ENCODE assay signal across 11 mouse cellular contexts in genomic region chr9:110645219-110645618, GRCm38 (mm10). TPM values are rescaled to one million over a fixed set of nuclear protein-coding genes. Genes with fewer than 3 reads are reported as not detected.
DNase-seq lines count a peak whose midpoint lies in the region; ATAC-seq and TF ChIP-seq lines count a peak whose summit lies in the region.
"Had no signal": no experiment of that assay in that cellular context is flagged by ENCODE, and none has a peak within 500 bp of the region (broad histone marks: within the 10 kb centered on the region; RNA-seq: fewer than 3 reads in every experiment).

No protein-coding gene starts in this region.

- no peaks in the 10 kb centered on the region for H3K9me3 ChIP-seq in lung, embryonic 16.5 days (ENCODE audit: control insufficient read depth, low read length)
- no peaks in the 10 kb centered on the region for H3K9me3 ChIP-seq in liver, embryonic 11.5 days (ENCODE audit: control insufficient read depth, low read length)
- no peaks in the 10 kb centered on the region for H3K9me3 ChIP-seq in intestine, embryonic 16.5 days (ENCODE audit: control insufficient read depth, low read length)
- H3K9me3 ChIP-seq: neural tube, embryonic 15.5 days had no signal

- no peak overlapping the region for H3K9ac ChIP-seq in lung, embryonic 16.5 days (ENCODE audit: low read length)
- H3K9ac ChIP-seq in liver, embryonic 11.5 days (ENCODE audit: low read depth, low read length): no peak overlapping the region
- H3K9ac ChIP-seq in intestine, embryonic 16.5 days (ENCODE audit: low read depth, low read length): no peak overlapping the region
- H3K9ac ChIP-seq: neural tube, embryonic 15.5 days had no signal

- H3K4me1 ChIP-seq in lung, embryonic 16.5 days (replicated peaks; ENCODE audit: control insufficient read depth, insufficient read depth, low read length): no peaks in the 10 kb centered on the region
- peaks cover 6% of the 10 kb centered on the region for H3K4me1 ChIP-seq in lung, adult 2 months (ENCODE audit: control insufficient read depth, insufficient read depth, low read length)
- peaks cover 23% of the 10 kb centered on the region for H3K4me1 ChIP-seq in liver, embryonic 11.5 days (replicated peaks; ENCODE audit: control insufficient read depth, insufficient read depth, low read length)
- H3K4me1 ChIP-seq in intestine, embryonic 16.5 days (ENCODE audit: control insufficient read depth, insufficient read depth, low read length): no peaks in the 10 kb centered on the region

- H3K27ac ChIP-seq in lung, embryonic 16.5 days (ENCODE audit: low read length): no peak overlapping the region
- H3K27ac ChIP-seq in liver, embryonic 11.5 days (ENCODE audit: low read depth, low read length): no peak overlapping the region
- no peak overlapping the region for H3K27ac ChIP-seq in intestine, embryonic 16.5 days (ENCODE audit: low read length)
- H3K27ac ChIP-seq: neural tube, embryonic 15.5 days had no signal

- H3K4me2 ChIP-seq in lung, embryonic 16.5 days (ENCODE audit: low read depth, low read length): no peak overlapping the region
- H3K4me2 ChIP-seq in liver, embryonic 11.5 days: peak overlapping the region; percentile 53
- H3K4me2 ChIP-seq in intestine, embryonic 16.5 days (ENCODE audit: low read depth, low read length): no peak overlapping the region
- H3K4me2 ChIP-seq: neural tube, embryonic 15.5 days had no signal

- H3K36me3 ChIP-seq in lung, embryonic 16.5 days (ENCODE audit: control insufficient read depth, insufficient read depth, low read length): no peaks in the 10 kb centered on the region
- peaks cover 2% of the 10 kb centered on the region; the same call in 1 of the 2 replicates for H3K36me3 ChIP-seq in liver, embryonic 11.5 days (ENCODE audit: control insufficient read depth, insufficient read depth, low read length)
- H3K36me3 ChIP-seq in intestine, embryonic 16.5 days (ENCODE audit: control insufficient read depth, insufficient read depth, low read length): no peaks in the 10 kb centered on the region; the same call in 1 of the 2 replicates
- H3K36me3 ChIP-seq: neural tube, embryonic 15.5 days had no signal

- no peak for TF ChIP-seq CTCF in lung, adult 2 months (IDR thresholded peaks at IDR 0.05; ENCODE audit: insufficient read depth, low read length)

- no peaks in the 10 kb centered on the region for H3K27me3 ChIP-seq in lung, embryonic 16.5 days (ENCODE audit: control insufficient read depth, insufficient read depth, low read depth, low read length)
- no peaks in the 10 kb centered on the region for H3K27me3 ChIP-seq in liver, embryonic 11.5 days (replicated peaks; ENCODE audit: control insufficient read depth, insufficient read depth, low read length)
- no peaks in the 10 kb centered on the region for H3K27me3 ChIP-seq in intestine, embryonic 16.5 days (replicated peaks; ENCODE audit: control insufficient read depth, insufficient read depth, low read length)
- H3K27me3 ChIP-seq: neural tube, embryonic 15.5 days had no signal

- DNase-seq in lung, adult 2 months: no peak
- no peak for DNase-seq in liver, embryonic 11.5 days (ENCODE audit: low spot score)
- DNase-seq in naive thymus-derived CD4-positive, alpha-beta T cell, adult 2 months (ENCODE audit: low read depth): peak; percentile 81
- DNase-seq in thymus, postnatal 4 days: peak; percentile 87
- no peak for DNase-seq in urinary bladder, postnatal 14 days (ENCODE audit: low spot score)
- DNase-seq: adrenal gland, postnatal 10 days had no signal

- no peak overlapping the region for H3K4me3 ChIP-seq in lung, embryonic 16.5 days (ENCODE audit: low read length)
- no peak overlapping the region for H3K4me3 ChIP-seq in lung, adult 2 months (replicated peaks; ENCODE audit: extremely low read depth, low read depth, low read length)
- peak overlapping the region; percentile 17; the same call in 1 of the 2 replicates for H3K4me3 ChIP-seq in liver, embryonic 11.5 days (ENCODE audit: low read depth, low read length)
- no peak overlapping the region for H3K4me3 ChIP-seq in intestine, embryonic 16.5 days (ENCODE audit: low read length)
- H3K4me3 ChIP-seq: neural tube, embryonic 15.5 days had no signal

- ATAC-seq in lung, embryonic 16.5 days (ENCODE audit: low read depth): peak; percentile 30; the same call in 1 of the 2 replicates
- ATAC-seq in liver, embryonic 11.5 days (replicated peaks; ENCODE audit: low FRiP score): peak; percentile 64
- no peak for ATAC-seq in cerebellum, adult (ENCODE audit: insufficient number of reproducible peaks, low FRiP score, low TSS enrichment)
- no peak for ATAC-seq in intestine, embryonic 16.5 days
- ATAC-seq: intestine, postnatal 0 days had no signal

- 68% methylated on average over 9 of the region's 9 CpGs for WGBS in lung, embryonic 16.5 days
- 55% methylated on average over 9 of the region's 9 CpGs for WGBS in lung, adult 2 months
- WGBS in liver, embryonic 11.5 days: 40% methylated on average over 9 of the region's 9 CpGs
- WGBS in intestine, embryonic 16.5 days: 81% methylated on average over 9 of the region's 9 CpGs

- no peak for TF ChIP-seq POLR2A in lung, adult 2 months (IDR thresholded peaks at IDR 0.05; ENCODE audit: borderline replicate concordance, extremely low read depth, low read depth, low read length)

RNA-seq across cellular contexts. Expression of gene Nbeal2, which starts 8.7 kb away (rescaled TPM):
- polyA plus RNA-seq in lung, embryonic 16.5 days (2015; fragmentation: Nextera tagmentation; extraction: Ambion mirVana): 5.0 and 6.9 TPM in 2 replicates
- 58.4 and 66.4 TPM in 2 replicates for polyA plus RNA-seq in lung, adult 2 months (2012; rRNA removed)
- 8.0 TPM in 2 replicates for polyA plus RNA-seq in liver, embryonic 11.5 days (2014; fragmentation: Nextera tagmentation; extraction: Ambion mirVana)
- polyA plus RNA-seq in intestine, embryonic 16.5 days (2015; fragmentation: Nextera tagmentation; extraction: Ambion mirVana): 4.0 and 4.2 TPM in 2 replicates

RNA-seq across cellular contexts. Expression of gene Ccdc12, which starts 11.1 kb away (rescaled TPM):
- 160 and 167 TPM in 2 replicates for polyA plus RNA-seq in lung, embryonic 16.5 days (2015; fragmentation: Nextera tagmentation; extraction: Ambion mirVana)
- 101 and 124 TPM in 2 replicates for polyA plus RNA-seq in lung, adult 2 months (2012; rRNA removed)
- polyA plus RNA-seq in liver, embryonic 11.5 days (2014; fragmentation: Nextera tagmentation; extraction: Ambion mirVana): 161 TPM in 2 replicates
- polyA plus RNA-seq in intestine, embryonic 16.5 days (2015; fragmentation: Nextera tagmentation; extraction: Ambion mirVana): 168 and 188 TPM in 2 replicates

RNA-seq across cellular contexts. Expression of gene Nradd, which starts 21.0 kb away (rescaled TPM):
- 47.4 and 49.8 TPM in 2 replicates for polyA plus RNA-seq in lung, embryonic 16.5 days (2015; fragmentation: Nextera tagmentation; extraction: Ambion mirVana)
- polyA plus RNA-seq in lung, adult 2 months (2012; rRNA removed): 20.0 and 22.9 TPM in 2 replicates
- polyA plus RNA-seq in liver, embryonic 11.5 days (2014; fragmentation: Nextera tagmentation; extraction: Ambion mirVana): 8.2 and 9.9 TPM in 2 replicates
- 25.7 and 28.4 TPM in 2 replicates for polyA plus RNA-seq in intestine, embryonic 16.5 days (2015; fragmentation: Nextera tagmentation; extraction: Ambion mirVana)

Comparison
In these comparisons a context has a peak if more than half of its experiments do, and no peak if none do; other contexts are left out.
1. ATAC-seq: peak in lung, embryonic 16.5 days (single experiment) and liver, embryonic 11.5 days (single experiment); none in cerebellum, adult (single experiment) and intestine, embryonic 16.5 days (single experiment).
2. DNase-seq: peak in naive thymus-derived CD4-positive, alpha-beta T cell, adult 2 months (single experiment) and thymus, postnatal 4 days (single experiment); none in lung, adult 2 months (single experiment), liver, embryonic 11.5 days (single experiment) and urinary bladder, postnatal 14 days (single experiment).